Mouse (Mus musculus): ENCODE results near the gene Ankrd35.
"Not testable (repeated sequence)": the region's sequence is repeated elsewhere in the genome, so short reads cannot be mapped to it uniquely, and the experiment has no call there.

The Ankrd35 gene

GRCm38 (mm10) chr3:96707903-96708683, 38.2 kb downstream of the Ankrd35 start, which contains the start of gene Nudt17:
Gene Nudt17, minus strand, starts transcription at chr3:96708562.
- peak; percentile 80 to 86 for DNase-seq

- DNase-seq = no peak
Measured at GRCm38 (mm10) chr3:96708684-96709064, 38.7 kb downstream of the Ankrd35 start.

GRCm38 (mm10) chr3:96714286-96714685, 44.4 kb downstream of the Ankrd35 start:
- no peak for DNase-seq

- DNase-seq = no peak
Measured at GRCm38 (mm10) chr3:96715854-96716253, 45.9 kb downstream of the Ankrd35 start.

- DNase-seq = peak; percentile 30 to 31
Measured at GRCm38 (mm10) chr3:96719173-96719572, 49.2 kb downstream of the Ankrd35 start.

- peak; percentile 94 for DNase-seq
Measured at GRCm38 (mm10) chr3:96727343-96727827, 57.5 kb downstream of the Ankrd35 start, which contains the start of the genes Polr3c and Rnf115. Gene Polr3c, minus strand, starts transcription at chr3:96727628. Gene Rnf115, plus strand, starts transcription at chr3:96727664.

- DNase-seq = no peak
Measured at GRCm38 (mm10) chr3:96727828-96728633, 58.1 kb downstream of the Ankrd35 start.

GRCm38 (mm10) chr3:96728634-96729402, 58.9 kb downstream of the Ankrd35 start:
- no peak for DNase-seq

GRCm38 (mm10) chr3:96729403-96729784, 59.5 kb downstream of the Ankrd35 start:
- no peak for DNase-seq

- DNase-seq = no peak
Measured at GRCm38 (mm10) chr3:96730785-96731184, 60.9 kb downstream of the Ankrd35 start.

GRCm38 (mm10) chr3:96733984-96734383, 64.1 kb downstream of the Ankrd35 start:
- no peak for DNase-seq

- no peak for DNase-seq
Measured at GRCm38 (mm10) chr3:96735200-96735599, 65.3 kb downstream of the Ankrd35 start.

GRCm38 (mm10) chr3:96737013-96737740, 67.2 kb downstream of the Ankrd35 start:
- DNase-seq = no peak

GRCm38 (mm10) chr3:96737995-96738394, 68.1 kb downstream of the Ankrd35 start:
- DNase-seq = no peak

- DNase-seq = not testable (repeated sequence)
Measured at GRCm38 (mm10) chr3:96740279-96740678, 70.3 kb downstream of the Ankrd35 start.

All from B cell, adult 2 months (primary cell).